Mouse (Mus musculus) heart, embryonic 16.5 days (tissue): Measurements from ENCODE around the gene Cxcl14. TPM values are rescaled to one million over a fixed set of nuclear protein-coding genes. Genes with fewer than 3 reads are reported as not detected.

ENCODE experiments used
- ATAC-seq: fragments of 200-750 bp; cut with Nextera tagmentation; replicated peaks from 2 replicates; pipeline ENCODE4 v1.8.0; 2017; ENCODE audit warnings: moderate number of reproducible peaks; ENCODE audit not compliant: insufficient read depth, low FRiP score; ENCODE audit errors: extremely low read depth
- H3K27ac ChIP-seq: fragments of 300-500 bp; sonication (generic); 2 replicates; pipeline ENCODE4 v1.5.1; 2014; ENCODE audit warnings: mild to moderate bottlenecking, low read length, control low read depth, moderate library complexity
- H3K27me3 ChIP-seq: fragments of 300-500 bp; sonication (generic); 2 replicates; pipeline ENCODE4 v1.6.1; 2014; ENCODE audit warnings: low read length, mixed read lengths; ENCODE audit not compliant: control insufficient read depth, insufficient read depth
- H3K36me3 ChIP-seq: fragments of 300-500 bp; sonication (generic); 2 replicates; pipeline ENCODE4 v1.6.1; 2014; ENCODE audit not compliant: control insufficient read depth, insufficient read depth
- H3K4me1 ChIP-seq: fragments of 300-500 bp; sonication (generic); 2 replicates; pipeline ENCODE4 v1.6.1; 2014; ENCODE audit warnings: low read length, mixed read lengths; ENCODE audit not compliant: control insufficient read depth, insufficient read depth
- H3K4me2 ChIP-seq: fragments of 300-500 bp; sonication (generic); 2 replicates; pipeline ENCODE4 v1.6.1; 2014; ENCODE audit warnings: low read depth, mild to moderate bottlenecking, control low read depth, low read length
- H3K4me3 ChIP-seq: fragments of 300-500 bp; sonication (generic); 2 replicates; pipeline ENCODE4 v1.5.1; 2014; ENCODE audit warnings: mild to moderate bottlenecking, control low read depth, low read length
- H3K9ac ChIP-seq: fragments of 300-500 bp; sonication (generic); 2 replicates; pipeline ENCODE4 v1.6.1; 2014; ENCODE audit warnings: low read length, control low read depth
- H3K9me3 ChIP-seq: fragments of 300-500 bp; sonication (generic); replicated peaks from 2 replicates; pipeline ENCODE4 v1.6.1; 2016; ENCODE audit warnings: low read length; ENCODE audit not compliant: control insufficient read depth
- WGBS: fragments of 180-500 bp; shearing (Covaris S2); extraction: QIAGEN DNeasy Blood & Tissue Kit; methylation state at CpG from one replicate; pipeline ENCODE4 v1.1.7; 2014; 5-methylcytosine and 5-hydroxymethylcytosine counted together
- polyA plus RNA-seq: library from polyadenylated mRNA; unstranded; fragments of >200 nt; fragmentation: Nextera tagmentation; extraction: Ambion mirVana; gene quantifications from 2 replicates; pipeline ENCODE4 v1.2.1, GENCODE M21; 2015

Gene Cxcl14
- polyA plus RNA-seq, 1 experiment from 2014 or later: 0.54 TPM

DNA sequence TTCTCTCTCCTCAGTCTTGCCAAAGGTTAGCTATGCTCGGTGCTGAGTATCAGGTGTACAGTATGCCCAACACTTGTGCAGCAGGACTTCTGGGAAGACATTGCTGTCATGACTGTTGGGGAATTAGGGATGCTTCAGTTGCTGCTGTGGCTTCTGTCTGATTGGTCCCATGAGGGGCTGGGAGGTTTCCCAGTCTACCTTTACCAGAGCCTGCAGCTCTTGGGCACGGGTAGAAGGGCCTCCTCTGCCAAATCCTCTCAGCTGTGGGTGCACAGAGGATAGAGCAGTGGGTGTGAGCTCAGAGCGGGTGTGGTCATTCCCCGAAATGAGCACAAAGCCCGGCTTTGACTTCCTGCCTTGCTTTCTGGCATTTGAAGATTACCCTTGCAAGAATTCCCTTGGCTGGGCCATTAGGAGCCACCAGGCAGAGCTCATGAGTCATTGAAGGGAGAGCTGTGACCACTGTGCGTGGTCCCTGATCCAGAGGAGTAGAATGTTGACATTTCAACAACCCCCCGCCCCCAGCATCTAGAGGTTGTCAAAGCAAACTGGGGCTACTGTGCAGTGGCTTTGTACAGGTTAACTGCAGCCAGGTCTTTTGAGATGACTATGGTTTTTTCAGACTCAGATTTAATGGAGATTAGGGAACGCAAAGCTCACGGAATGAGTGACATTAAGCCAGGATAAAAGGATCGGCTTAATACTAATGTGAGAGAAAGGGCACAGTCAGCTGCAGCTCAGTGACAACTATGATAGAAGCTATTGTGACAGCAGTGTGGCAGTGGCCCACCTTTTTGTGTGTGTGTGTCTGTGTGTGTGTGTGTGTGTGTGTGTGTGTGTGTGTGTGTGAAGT lies 34.5 kb upstream of the Cxcl14 start:
- peaks cover 4% of the 10 kb centered on the region for H3K27me3 ChIP-seq
- no peak overlapping the region for H3K9ac ChIP-seq
- no peaks in the 10 kb centered on the region for H3K36me3 ChIP-seq
- 62% methylated on average over 10 of the region's 10 CpGs for WGBS
- H3K4me1 ChIP-seq: no peaks in the 10 kb centered on the region
- no peak overlapping the region for H3K4me2 ChIP-seq
- no peak for ATAC-seq
- no peak overlapping the region for H3K27ac ChIP-seq
- H3K9me3 ChIP-seq: no peaks in the 10 kb centered on the region
- no peak overlapping the region for H3K4me3 ChIP-seq

GRCm38 (mm10) chr13:56329769-56330168 lies 33.4 kb upstream of the Cxcl14 start:
- Histone ChIP-seq H3K27ac (no peak overlapping the region), H3K4me3 (no peak overlapping the region), H3K36me3 (no peaks in the 10 kb centered on the region), H3K9ac (no peak overlapping the region), H3K9me3 (no peaks in the 10 kb centered on the region), H3K27me3 (peaks cover 4% of the 10 kb centered on the region), H3K4me1 (no peaks in the 10 kb centered on the region), H3K4me2 (no peak overlapping the region)
- ATAC-seq: no peak
- 74% methylated on average over 6 of the region's 6 CpGs for WGBS

- Histone ChIP-seq H3K36me3 (no peaks in the 10 kb centered on the region), H3K9me3 (no peaks in the 10 kb centered on the region), H3K4me3 (no peak overlapping the region), H3K27ac (no peak overlapping the region), H3K9ac (no peak overlapping the region), H3K4me2 (no peak overlapping the region), H3K27me3 (peaks cover 4% of the 10 kb centered on the region), H3K4me1 (no peaks in the 10 kb centered on the region)
- 80% methylated on average over 6 of the region's 6 CpGs for WGBS
- ATAC-seq: no peak
Measured at GRCm38 (mm10) chr13:56329165-56329564, 32.8 kb upstream of the Cxcl14 start.

GRCm38 (mm10) chr13:56327779-56328178 lies 31.4 kb upstream of the Cxcl14 start:
- no peaks in the 10 kb centered on the region for H3K9me3 ChIP-seq

DNA sequence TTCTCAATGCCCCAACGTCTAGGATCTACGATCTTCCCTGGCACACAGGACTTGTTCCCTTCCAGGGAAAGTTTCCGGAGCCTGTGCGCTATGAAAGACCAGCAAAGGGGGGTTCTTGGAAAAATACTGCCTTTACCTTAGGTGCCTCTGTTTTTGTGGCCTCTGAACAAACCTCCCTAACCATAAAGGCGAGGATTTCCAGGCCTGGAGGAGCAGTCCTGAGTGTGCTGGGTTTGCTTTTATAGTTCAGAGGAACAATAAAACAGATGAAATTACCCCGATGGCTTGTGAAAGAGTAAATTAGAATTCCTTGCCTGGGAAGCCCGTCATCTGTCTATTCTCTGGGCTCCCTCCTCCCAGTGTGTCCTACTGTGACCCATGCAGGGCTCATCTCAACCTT lies 25.3 kb upstream of the Cxcl14 start:
- H3K9me3 ChIP-seq: no peaks in the 10 kb centered on the region
- no peak for ATAC-seq

More at GRCm38 (mm10) chr13:56327779-56328178, 31.4 kb upstream of the Cxcl14 start:
- Histone ChIP-seq H3K27ac (no peak overlapping the region), H3K4me1 (no peaks in the 10 kb centered on the region), H3K4me3 (no peak overlapping the region), H3K36me3 (no peaks in the 10 kb centered on the region), H3K9ac (no peak overlapping the region), H3K27me3 (peaks cover 3% of the 10 kb centered on the region), H3K4me2 (no peak overlapping the region)
- 27% methylated on average over 6 of the region's 6 CpGs for WGBS
- ATAC-seq: no peak

DNA sequence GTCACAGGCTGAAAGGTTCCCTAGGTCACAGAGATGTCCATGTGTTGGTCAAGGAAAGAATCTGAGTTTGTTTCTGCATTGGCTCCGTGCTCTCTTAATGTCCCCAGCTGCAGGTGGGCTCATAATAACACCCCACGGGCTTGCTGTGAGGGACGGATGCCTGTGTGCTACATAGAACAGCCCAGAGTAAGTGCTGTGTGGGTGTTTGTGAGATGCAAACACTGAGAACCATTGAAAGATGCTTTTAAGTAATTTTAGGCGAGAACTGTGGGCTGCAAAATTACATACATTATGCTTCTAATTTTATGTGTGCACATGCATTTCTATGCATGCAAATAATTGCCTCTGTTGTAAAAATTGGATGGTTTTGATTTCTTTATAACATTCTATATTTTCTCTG lies 20.6 kb upstream of the Cxcl14 start:
- no peaks in the 10 kb centered on the region for H3K27me3 ChIP-seq
- no peak overlapping the region for H3K4me3 ChIP-seq
- no peaks in the 10 kb centered on the region for H3K4me1 ChIP-seq
- H3K27ac ChIP-seq: no peak overlapping the region
- H3K36me3 ChIP-seq: no peaks in the 10 kb centered on the region
- no peak overlapping the region for H3K9ac ChIP-seq
- no peaks in the 10 kb centered on the region for H3K9me3 ChIP-seq
- ATAC-seq: no peak
- WGBS: 76% methylated on average over 4 of the region's 4 CpGs
- H3K4me2 ChIP-seq: no peak overlapping the region

More for the DNA sequence above, 25.3 kb upstream of the Cxcl14 start:
- H3K4me3 ChIP-seq: no peak overlapping the region
- H3K27ac ChIP-seq: no peak overlapping the region
- H3K27me3 ChIP-seq: no peaks in the 10 kb centered on the region
- WGBS: 77% methylated on average over 7 of the region's 7 CpGs
- no peak overlapping the region for H3K9ac ChIP-seq
- H3K4me1 ChIP-seq: no peaks in the 10 kb centered on the region
- H3K36me3 ChIP-seq: no peaks in the 10 kb centered on the region
- H3K4me2 ChIP-seq: no peak overlapping the region

GRCm38 (mm10) chr13:56315201-56315600 lies 18.9 kb upstream of the Cxcl14 start:
- H3K9ac ChIP-seq: no peak overlapping the region
- H3K27me3 ChIP-seq: no peaks in the 10 kb centered on the region
- peaks cover 9% of the 10 kb centered on the region for H3K9me3 ChIP-seq
- no peak overlapping the region for H3K27ac ChIP-seq
- no peak for ATAC-seq
- 49% methylated on average over 3 of the region's 3 CpGs for WGBS
- H3K4me2 ChIP-seq: no peak overlapping the region
- H3K4me1 ChIP-seq: no peaks in the 10 kb centered on the region
- H3K4me3 ChIP-seq: no peak overlapping the region
- no peaks in the 10 kb centered on the region for H3K36me3 ChIP-seq

- H3K4me3 ChIP-seq: no peak overlapping the region
- ATAC-seq: no peak
- H3K27me3 ChIP-seq: peaks cover 6% of the 10 kb centered on the region
- no peaks in the 10 kb centered on the region for H3K4me1 ChIP-seq
- no peaks in the 10 kb centered on the region for H3K36me3 ChIP-seq
- H3K27ac ChIP-seq: no peak overlapping the region
- H3K9ac ChIP-seq: no peak overlapping the region
- no peak overlapping the region for H3K4me2 ChIP-seq
- WGBS: 73% methylated on average over 12 of the region's 12 CpGs
- no peaks in the 10 kb centered on the region; the same call in 1 of the 2 replicates for H3K9me3 ChIP-seq
Measured at GRCm38 (mm10) chr13:56305058-56305457, 8.7 kb upstream of the Cxcl14 start.

GRCm38 (mm10) chr13:56304453-56304852 lies 8.1 kb upstream of the Cxcl14 start:
- H3K4me3 ChIP-seq: no peak overlapping the region

More at GRCm38 (mm10) chr13:56304453-56304852, 8.1 kb upstream of the Cxcl14 start:
- Histone ChIP-seq H3K27ac (no peak overlapping the region), H3K4me1 (no peaks in the 10 kb centered on the region), H3K27me3 (peaks cover 6% of the 10 kb centered on the region), H3K9me3 (peaks cover 2% of the 10 kb centered on the region), H3K4me2 (no peak overlapping the region), H3K36me3 (no peaks in the 10 kb centered on the region), H3K9ac (no peak overlapping the region)
- WGBS: 46% methylated on average over 4 of the region's 4 CpGs
- ATAC-seq: no peak
